In genomic region chr1:131822856-131823492, GRCm38 (mm10) we compare ENCODE assay signal across 27 mouse cellular contexts. TPM values are rescaled to one million over a fixed set of nuclear protein-coding genes. Genes with fewer than 3 reads are reported as not detected.
"Had no signal": no experiment of that assay in that cellular context is flagged by ENCODE, and none has a peak within 500 bp of the region (broad histone marks: within the 10 kb centered on the region; RNA-seq: fewer than 3 reads in every experiment).

No protein-coding gene starts in this region.

- H3K9me3 ChIP-seq: embryonic facial prominence, embryonic 10.5 days; embryonic facial prominence, embryonic 12.5 days; embryonic facial prominence, embryonic 13.5 days; forebrain, embryonic 12.5 days; forebrain, embryonic 15.5 days had no signal

- H3K9ac ChIP-seq: embryonic facial prominence, embryonic 12.5 days; embryonic facial prominence, embryonic 13.5 days; embryonic facial prominence, embryonic 15.5 days; forebrain, embryonic 12.5 days; forebrain, embryonic 13.5 days; forebrain, embryonic 15.5 days; forebrain, postnatal 0 days had no signal

- H3K27ac ChIP-seq: embryonic facial prominence, embryonic 10.5 days; embryonic facial prominence, embryonic 12.5 days; embryonic facial prominence, embryonic 13.5 days; embryonic facial prominence, embryonic 15.5 days; forebrain, embryonic 10.5 days; forebrain, embryonic 12.5 days; forebrain, embryonic 13.5 days; forebrain, embryonic 15.5 days; gastrocnemius, adult 2 months; heart, adult 2 months had no signal

- ATAC-seq: forebrain, embryonic 13.5 days; forebrain, embryonic 14.5 days; forebrain, embryonic 15.5 days; forebrain, embryonic 16.5 days; forebrain, postnatal 0 days had no signal

- H3K27me3 ChIP-seq: embryonic facial prominence, embryonic 12.5 days; embryonic facial prominence, embryonic 13.5 days; embryonic facial prominence, embryonic 15.5 days; forebrain, embryonic 12.5 days; forebrain, embryonic 13.5 days; forebrain, embryonic 15.5 days had no signal

- H3K36me3 ChIP-seq: embryonic facial prominence, embryonic 10.5 days; embryonic facial prominence, embryonic 12.5 days; embryonic facial prominence, embryonic 13.5 days; embryonic facial prominence, embryonic 15.5 days; forebrain, embryonic 10.5 days; forebrain, embryonic 12.5 days; forebrain, embryonic 15.5 days had no signal

- H3K4me2 ChIP-seq: embryonic facial prominence, embryonic 12.5 days; embryonic facial prominence, embryonic 13.5 days; embryonic facial prominence, embryonic 15.5 days; forebrain, embryonic 12.5 days; forebrain, embryonic 13.5 days; forebrain, embryonic 15.5 days had no signal

- DNase-seq: cerebellum, adult 9-11 months; cerebellum, postnatal 10 days; cerebellum, postnatal 14 days; cerebellum, postnatal 25 days; cerebellum, postnatal 36 days; embryo, embryonic 11 days; forebrain, postnatal 0 days; gastrocnemius, adult 2 months; gastrocnemius, postnatal 10 days; gastrocnemius, postnatal 14 days; gastrocnemius, postnatal 25 days; gastrocnemius, postnatal 36 days; heart, adult 11 months; heart, adult 18-20 months; heart, adult 2 months had no signal

- H3K4me3 ChIP-seq: embryonic facial prominence, embryonic 10.5 days; embryonic facial prominence, embryonic 12.5 days; embryonic facial prominence, embryonic 13.5 days; embryonic facial prominence, embryonic 15.5 days; erythroblast, embryonic 14.5 days; forebrain, embryonic 10.5 days; forebrain, embryonic 12.5 days; forebrain, embryonic 13.5 days; forebrain, embryonic 15.5 days; gastrocnemius, adult 2 months; heart, adult 2 months had no signal

RNA-seq across cellular contexts. Expression of gene Pm20d1, which starts 25.8 kb away (rescaled TPM):
- total RNA-seq: common myeloid progenitor, adult 5-6 weeks had no signal
- polyA plus RNA-seq: erythroblast, embryonic 14.5 days had no signal
